Mouse (Mus musculus) lung, postnatal 0 days (tissue): ENCODE measurements at regions not wholly inside any gene's neighbourhood (a gene's known extent, or its start where the extent isn't known, plus 50 kb on each side); places are given as distances from the start of the nearest gene placed in this dataset.

Experiments
- ATAC-seq: fragments of 200-750 bp; cut with Nextera tagmentation; 2 replicates; pipeline ENCODE4 v1.8.0; 2017; ENCODE audit warnings: moderate library complexity
- DNase-seq: peaks from one replicate; pipeline ENCODE4 v3.0.0-alpha.2; 2016; ENCODE audit warnings: low spot score
- H3K27ac ChIP-seq: fragments of 300-500 bp; sonication (generic); 2 replicates; pipeline ENCODE4 v1.5.1; 2014; ENCODE audit warnings: antibody characterized with exemption, mild to moderate bottlenecking, low read length, mixed read lengths
- H3K27me3 ChIP-seq: fragments of 300-500 bp; sonication (generic); replicated peaks from 2 replicates; pipeline ENCODE4 v1.6.1; 2014; ENCODE audit warnings: low read length, mixed read lengths; ENCODE audit not compliant: insufficient read depth
- H3K36me3 ChIP-seq: fragments of 300-500 bp; sonication (generic); 2 replicates; pipeline ENCODE4 v1.6.1; 2014; ENCODE audit warnings: low read length, mixed read lengths; ENCODE audit not compliant: insufficient read depth
- H3K4me1 ChIP-seq: fragments of 300-500 bp; sonication (generic); 2 replicates; pipeline ENCODE4 v1.6.1; 2014; ENCODE audit warnings: antibody characterized with exemption, low read depth, low read length, mixed read lengths; ENCODE audit not compliant: insufficient read depth
- H3K4me2 ChIP-seq: fragments of 300-500 bp; sonication (generic); replicated peaks from 2 replicates; pipeline ENCODE4 v1.6.1; 2014; ENCODE audit warnings: low read depth, mild to moderate bottlenecking, low read length, moderate library complexity, mixed read lengths
- H3K4me3 ChIP-seq: fragments of 300-500 bp; sonication (generic); 2 replicates; pipeline ENCODE4 v1.5.1; 2014; ENCODE audit warnings: low read depth, low read length
- H3K9ac ChIP-seq: fragments of 300-500 bp; sonication (generic); replicated peaks from 2 replicates; pipeline ENCODE4 v1.6.1; 2014; ENCODE audit warnings: low read depth, mild to moderate bottlenecking
- H3K9me3 ChIP-seq: fragments of 300-500 bp; sonication (generic); 2 replicates; pipeline ENCODE4 v1.6.1; 2016; ENCODE audit warnings: low read length, mixed read lengths
- CTCF ChIP-seq: IDR thresholded peaks from 2 replicates; pipeline ENCODE4 v1.5.1; 2016; ENCODE audit warnings: antibody characterized with exemption, mild to moderate bottlenecking
- EP300 ChIP-seq: IDR thresholded peaks from 2 replicates; pipeline ENCODE4 v1.6.1; 2016; ENCODE audit warnings: antibody characterized with exemption, mild to moderate bottlenecking, control low read depth
- WGBS: fragments of 180-500 bp; shearing (Covaris S2); extraction: QIAGEN DNeasy Blood & Tissue Kit; methylation state at CpG from one replicate; pipeline ENCODE4 v1.1.7; 2014; 5-methylcytosine and 5-hydroxymethylcytosine counted together

GRCm38 (mm10) chr2:34079282-34079681 lies 191.5 kb upstream of the Mvb12b start:
- no peaks in the 10 kb centered on the region for H3K4me1 ChIP-seq
- H3K4me2 ChIP-seq = no peak overlapping the region
- H3K4me3 ChIP-seq = no peak overlapping the region
- WGBS = 75% methylated on average over 12 of the region's 12 CpGs
- DNase-seq (no peak), ATAC-seq (no peak)
- H3K27me3 ChIP-seq = no peaks in the 10 kb centered on the region
- no peaks in the 10 kb centered on the region for H3K9me3 ChIP-seq
- TF ChIP-seq EP300 (no peak), CTCF (no peak)
- H3K36me3 ChIP-seq = no peaks in the 10 kb centered on the region
- no peak overlapping the region for H3K9ac ChIP-seq
- H3K27ac ChIP-seq = no peak overlapping the region

GRCm38 (mm10) chr2:34078875-34079262 lies 191.1 kb upstream of the Mvb12b start:
- H3K4me1 ChIP-seq = no peaks in the 10 kb centered on the region
- ATAC-seq (no peak), DNase-seq (no peak)
- no peaks in the 10 kb centered on the region for H3K27me3 ChIP-seq
- WGBS = 70% methylated on average over 4 of the region's 4 CpGs
- H3K9ac ChIP-seq = no peak overlapping the region
- H3K4me2 ChIP-seq = no peak overlapping the region
- no peak overlapping the region for H3K4me3 ChIP-seq
- H3K27ac ChIP-seq = no peak overlapping the region
- no peaks in the 10 kb centered on the region for H3K9me3 ChIP-seq
- TF ChIP-seq CTCF = no peak
- no peak for TF ChIP-seq EP300
- no peaks in the 10 kb centered on the region for H3K36me3 ChIP-seq

- Histone ChIP-seq H3K27me3 (no peaks in the 10 kb centered on the region), H3K36me3 (no peaks in the 10 kb centered on the region), H3K9me3 (no peaks in the 10 kb centered on the region), H3K4me3 (no peak overlapping the region), H3K27ac (no peak overlapping the region), H3K4me1 (no peaks in the 10 kb centered on the region), H3K4me2 (no peak overlapping the region), H3K9ac (no peak overlapping the region)
- no peak for ATAC-seq
- 79% methylated on average over 3 of the region's 3 CpGs for WGBS
- no peak for DNase-seq
- TF ChIP-seq EP300 (no peak), CTCF (no peak)
Measured at GRCm38 (mm10) chr2:34078248-34078874, 190.6 kb upstream of the Mvb12b start.

DNA sequence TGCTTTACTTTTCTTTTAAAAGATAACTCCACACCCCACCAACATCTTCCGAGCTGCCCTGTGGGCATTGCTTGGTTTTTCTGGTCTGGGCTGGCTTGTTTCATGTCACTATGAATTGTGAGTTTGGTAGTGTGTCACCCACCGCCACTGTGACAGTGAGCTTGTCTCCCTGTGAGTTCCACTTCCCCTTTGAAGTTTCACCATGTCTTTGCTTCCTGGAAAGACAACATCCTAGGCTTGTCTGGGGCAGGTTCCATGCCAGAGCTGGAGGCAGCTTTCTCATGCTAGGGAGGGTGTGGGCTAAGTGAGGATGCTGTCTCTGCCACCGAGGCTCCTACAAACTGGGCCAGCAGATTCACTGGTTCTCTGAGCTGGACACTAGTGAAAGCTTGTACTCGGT lies 188.6 kb upstream of the Mvb12b start:
- no peak for ATAC-seq
- no peak overlapping the region for H3K4me3 ChIP-seq
- TF ChIP-seq EP300 (no peak), CTCF (no peak)
- DNase-seq = no peak
- no peaks in the 10 kb centered on the region for H3K27me3 ChIP-seq
- no peaks in the 10 kb centered on the region for H3K36me3 ChIP-seq
- H3K27ac ChIP-seq = no peak overlapping the region
- H3K4me1 ChIP-seq = no peaks in the 10 kb centered on the region
- no peaks in the 10 kb centered on the region for H3K9me3 ChIP-seq
- no peak overlapping the region for H3K9ac ChIP-seq
- H3K4me2 ChIP-seq = no peak overlapping the region
- WGBS = 55% methylated on average over 4 of the region's 4 CpGs

- H3K4me3 ChIP-seq = no peak overlapping the region
- WGBS = 38% methylated on average over 3 of the region's 3 CpGs
Measured at GRCm38 (mm10) chr2:34074066-34074465, 186.3 kb upstream of the Mvb12b start.

DNA sequence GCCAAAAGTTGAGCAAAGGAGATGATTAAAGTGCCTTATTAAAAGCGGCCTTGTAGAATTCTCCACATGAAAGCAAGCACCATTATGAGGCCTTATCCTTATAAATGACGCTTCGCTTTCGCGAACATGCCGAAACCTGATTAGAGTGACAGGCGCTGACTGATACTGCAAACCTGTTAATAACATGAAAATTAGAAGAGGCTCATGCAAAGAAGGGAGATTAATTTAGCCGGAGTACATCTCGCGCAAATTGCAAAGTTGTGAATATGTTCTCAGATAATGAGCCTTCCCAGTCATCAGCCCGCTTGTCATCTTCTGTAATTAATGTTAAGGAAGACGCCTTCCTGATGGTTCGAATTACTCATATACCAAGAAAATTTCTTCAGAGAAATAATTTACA lies 177.8 kb upstream of the Mvb12b start:
- no peak for ATAC-seq
- Histone ChIP-seq H3K27me3 (no peaks in the 10 kb centered on the region), H3K4me3 (no peak overlapping the region), H3K9ac (no peak overlapping the region), H3K9me3 (no peaks in the 10 kb centered on the region), H3K4me1 (no peaks in the 10 kb centered on the region), H3K4me2 (no peak overlapping the region), H3K36me3 (no peaks in the 10 kb centered on the region), H3K27ac (no peak overlapping the region)
- WGBS = 93% methylated on average over 13 of the region's 13 CpGs
- DNase-seq = no peak
- no peak for TF ChIP-seq CTCF
- TF ChIP-seq EP300 = no peak

More at GRCm38 (mm10) chr2:34074066-34074465, 186.3 kb upstream of the Mvb12b start:
- H3K36me3 ChIP-seq = no peaks in the 10 kb centered on the region
- no peak overlapping the region for H3K9ac ChIP-seq
- no peaks in the 10 kb centered on the region for H3K9me3 ChIP-seq
- DNase-seq (no peak), ATAC-seq (no peak)
- H3K27me3 ChIP-seq = no peaks in the 10 kb centered on the region
- no peak overlapping the region for H3K4me2 ChIP-seq
- no peak overlapping the region for H3K27ac ChIP-seq
- TF ChIP-seq EP300 (no peak), CTCF (no peak)
- H3K4me1 ChIP-seq = no peaks in the 10 kb centered on the region

DNA sequence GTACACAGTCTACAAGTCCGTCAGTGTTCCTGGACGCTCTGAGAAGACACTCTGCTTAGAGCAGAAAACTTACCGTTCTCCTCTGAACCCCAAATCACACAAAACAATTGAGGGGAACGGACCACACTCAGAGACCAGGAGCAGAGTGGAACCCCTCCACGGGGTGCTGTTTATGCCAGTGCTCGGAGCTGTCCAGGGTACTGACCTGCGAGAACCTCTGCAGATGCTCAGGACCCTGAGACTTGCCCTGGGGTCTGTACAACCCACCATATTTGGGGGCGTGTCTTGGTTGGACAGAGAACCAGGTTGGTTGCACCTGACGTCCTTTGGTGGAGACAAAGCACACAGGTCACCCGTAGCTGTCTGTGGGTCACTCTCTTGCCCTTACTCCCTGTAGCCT lies 177.3 kb upstream of the Mvb12b start:
- Histone ChIP-seq H3K4me2 (no peak overlapping the region), H3K4me3 (no peak overlapping the region), H3K9ac (no peak overlapping the region), H3K27ac (no peak overlapping the region), H3K4me1 (no peaks in the 10 kb centered on the region), H3K9me3 (no peaks in the 10 kb centered on the region), H3K36me3 (no peaks in the 10 kb centered on the region), H3K27me3 (no peaks in the 10 kb centered on the region)
- DNase-seq (peak; percentile 32), ATAC-seq (no peak)
- 30% methylated on average over 10 of the region's 10 CpGs for WGBS
- TF ChIP-seq CTCF (no peak), EP300 (no peak)
